Mouse (Mus musculus) E14TG2a.4 (cell line): ENCODE results near the gene Wdr93.

Experiments used
- CTCF ChIP-seq: conservative IDR thresholded peaks from 2 replicates; pipeline ENCODE4 v1.5.1; 2014; ENCODE audit warnings: low read length
- NANOG ChIP-seq: IDR thresholded peaks from 2 replicates; pipeline ENCODE4 v1.6.1; 2014; ENCODE audit warnings: borderline replicate concordance, low read length, mixed read lengths
- POU5F1 ChIP-seq: IDR thresholded peaks from 2 replicates; pipeline ENCODE4 v1.6.1; 2014; ENCODE audit warnings: low read length, borderline replicate concordance

- TF ChIP-seq NANOG (no peak), CTCF (peak; percentile 70), POU5F1 (no peak)
Observed at GRCm38 (mm10) chr7:79727091-79727490, 15.9 kb upstream of the Wdr93 start.
